Comparison of ENCODE assay signal across 9 mouse cellular contexts in the genomic region with DNA sequence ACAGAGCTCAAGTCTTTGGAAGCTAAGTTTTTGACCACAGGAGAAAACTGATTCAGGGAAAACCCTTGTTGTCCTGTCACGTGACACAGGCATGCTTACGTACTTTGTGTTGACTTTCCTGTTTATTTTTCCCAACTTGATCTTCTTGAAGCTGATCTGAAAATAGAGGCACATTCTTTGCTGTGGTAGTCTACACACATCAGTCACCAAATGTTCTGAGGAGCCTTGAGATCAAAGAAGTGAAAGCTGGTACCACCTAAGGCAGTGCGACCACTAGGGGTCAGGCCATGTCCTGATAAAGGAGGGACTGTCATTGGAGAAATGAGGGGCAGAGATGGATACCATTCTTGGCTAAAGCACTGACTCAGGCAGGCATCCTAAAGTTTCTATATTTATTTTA. TPM values are rescaled to one million over a fixed set of nuclear protein-coding genes. Genes with fewer than 3 reads are reported as not detected.
DNase-seq lines count a peak whose midpoint lies in the region; ATAC-seq lines count a peak whose summit lies in the region.
"Had no signal": no experiment of that assay in that cellular context is flagged by ENCODE, and none has a peak within 500 bp of the region (broad histone marks: within the 10 kb centered on the region; RNA-seq: fewer than 3 reads in every experiment).

No protein-coding gene starts in this region.

- no peak overlapping the region for H3K27ac ChIP-seq in forebrain, embryonic 14.5 days (ENCODE audit: low read depth, low read length)
- no peak overlapping the region for H3K27ac ChIP-seq in forebrain, embryonic 12.5 days
- no peak overlapping the region for H3K27ac ChIP-seq in midbrain, embryonic 14.5 days (replicated peaks; ENCODE audit: low read depth, low read length)
- H3K27ac ChIP-seq in midbrain, embryonic 13.5 days: no peak overlapping the region

- H3K27me3 ChIP-seq in forebrain, embryonic 14.5 days (replicated peaks; ENCODE audit: control insufficient read depth, insufficient read depth, low read length): no peaks in the 10 kb centered on the region
- 0 out of 2 replicates have a peak, but pooled peaks cover 4% of the 10 kb centered on the region for H3K27me3 ChIP-seq in forebrain, embryonic 12.5 days
- H3K27me3 ChIP-seq in midbrain, embryonic 14.5 days (ENCODE audit: control insufficient read depth, insufficient read depth, low read length): no peaks in the 10 kb centered on the region
- no peaks in the 10 kb centered on the region for H3K27me3 ChIP-seq in midbrain, embryonic 13.5 days

- no peak for ATAC-seq in forebrain, embryonic 14.5 days
- no peak for ATAC-seq in forebrain, embryonic 12.5 days (ENCODE audit: low FRiP score)
- no peak for ATAC-seq in midbrain, embryonic 14.5 days (ENCODE audit: low FRiP score, low TSS enrichment)
- no peak for ATAC-seq in midbrain, embryonic 13.5 days
- ATAC-seq in megakaryocyte, adult 5-6 weeks (ENCODE audit: poor library complexity, severe bottlenecking): no peak

- H3K4me2 ChIP-seq in forebrain, embryonic 14.5 days (ENCODE audit: low read length): no peak overlapping the region
- no peak overlapping the region for H3K4me2 ChIP-seq in forebrain, embryonic 12.5 days
- no peak overlapping the region for H3K4me2 ChIP-seq in midbrain, embryonic 14.5 days (ENCODE audit: low read length)
- H3K4me2 ChIP-seq in midbrain, embryonic 13.5 days (replicated peaks): no peak overlapping the region

- H3K9me3 ChIP-seq in forebrain, embryonic 14.5 days (replicated peaks; ENCODE audit: control insufficient read depth, low read length): no peaks in the 10 kb centered on the region
- no peaks in the 10 kb centered on the region for H3K9me3 ChIP-seq in forebrain, embryonic 12.5 days
- no peaks in the 10 kb centered on the region for H3K9me3 ChIP-seq in midbrain, embryonic 14.5 days (ENCODE audit: control insufficient read depth, low read length)
- no peaks in the 10 kb centered on the region for H3K9me3 ChIP-seq in midbrain, embryonic 13.5 days
- H3K9me3 ChIP-seq: megakaryocyte, embryonic 14.5 days had no signal

- H3K4me1 ChIP-seq in forebrain, embryonic 14.5 days (ENCODE audit: control insufficient read depth, insufficient read depth, low read length): no peaks in the 10 kb centered on the region
- peaks cover 11% of the 10 kb centered on the region for H3K4me1 ChIP-seq in forebrain, embryonic 12.5 days
- H3K4me1 ChIP-seq in midbrain, embryonic 14.5 days (ENCODE audit: control insufficient read depth, insufficient read depth, low read length): no peaks in the 10 kb centered on the region
- peaks cover 12% of the 10 kb centered on the region for H3K4me1 ChIP-seq in midbrain, embryonic 13.5 days (replicated peaks)

- no peaks in the 10 kb centered on the region for H3K36me3 ChIP-seq in forebrain, embryonic 14.5 days (ENCODE audit: control insufficient read depth, insufficient read depth, low read length)
- no peaks in the 10 kb centered on the region for H3K36me3 ChIP-seq in forebrain, embryonic 12.5 days (replicated peaks)
- no peaks in the 10 kb centered on the region for H3K36me3 ChIP-seq in midbrain, embryonic 14.5 days (ENCODE audit: control insufficient read depth, insufficient read depth, low read length)
- H3K36me3 ChIP-seq in midbrain, embryonic 13.5 days: no peaks in the 10 kb centered on the region

- DNase-seq in forebrain, embryonic 14.5 days (ENCODE audit: low spot score): peak; percentile 46
- DNase-seq in midbrain, embryonic 14.5 days: peak; percentile 74
- DNase-seq in cerebellum, postnatal 25 days: peak; percentile 72 to 89
- DNase-seq in kidney, postnatal 4 days: peak; percentile 68 to 72
- peak; percentile 28 for DNase-seq in mesoderm, embryonic 11.5 days (ENCODE audit: low read depth, low spot score)

- 48% methylated on average over 3 of the region's 3 CpGs for WGBS in forebrain, embryonic 14.5 days
- 45% methylated on average over 3 of the region's 3 CpGs for WGBS in forebrain, embryonic 12.5 days
- WGBS in midbrain, embryonic 14.5 days: 48% methylated on average over 3 of the region's 3 CpGs
- 50% methylated on average over 3 of the region's 3 CpGs for WGBS in midbrain, embryonic 13.5 days

- no peak overlapping the region for H3K9ac ChIP-seq in forebrain, embryonic 14.5 days (ENCODE audit: low read length)
- H3K9ac ChIP-seq in forebrain, embryonic 12.5 days: no peak overlapping the region
- no peak overlapping the region for H3K9ac ChIP-seq in midbrain, embryonic 14.5 days (replicated peaks; ENCODE audit: low read length)
- H3K9ac ChIP-seq in midbrain, embryonic 13.5 days (replicated peaks): no peak overlapping the region

- H3K4me3 ChIP-seq in forebrain, embryonic 14.5 days (ENCODE audit: low read depth, low read length): no peak overlapping the region
- H3K4me3 ChIP-seq in forebrain, embryonic 12.5 days (replicated peaks): no peak overlapping the region
- no peak overlapping the region for H3K4me3 ChIP-seq in midbrain, embryonic 14.5 days (replicated peaks; ENCODE audit: low read depth, low read length)
- H3K4me3 ChIP-seq in midbrain, embryonic 13.5 days (replicated peaks): no peak overlapping the region
- H3K4me3 ChIP-seq: megakaryocyte, embryonic 14.5 days had no signal

RNA-seq across cellular contexts. Expression of a gene that starts 34.8 kb away (rescaled TPM):
- 6.9 and 7.6 TPM in 2 replicates for polyA plus RNA-seq in forebrain, embryonic 14.5 days (2014; fragmentation: Nextera tagmentation; extraction: Ambion mirVana)
- 5.6 and 5.8 TPM in 2 replicates for polyA plus RNA-seq in forebrain, embryonic 12.5 days (2016; fragmentation: Nextera tagmentation; extraction: Ambion mirVana)
- polyA plus RNA-seq in midbrain, embryonic 14.5 days (2014; fragmentation: Nextera tagmentation; extraction: Ambion mirVana): 9.9 and 11.8 TPM in 2 replicates
- polyA plus RNA-seq in midbrain, embryonic 13.5 days (2015; fragmentation: Nextera tagmentation; extraction: Ambion mirVana): 5.8 and 5.9 TPM in 2 replicates
- 30.1 and 33.6 TPM in 2 replicates for total RNA-seq in megakaryocyte, adult 5-6 weeks (2015)
- total RNA-seq in megakaryocyte, adult 5-6 weeks (2017): 20.1 and 24.1 TPM in 2 replicates

Comparison
In these comparisons a context has a peak if more than half of its experiments do, and no peak if none do; other contexts are left out.
1. DNase-seq: peak in every context shown above with its lines; median percentile 80 in cerebellum, postnatal 25 days; 74 in midbrain, embryonic 14.5 days; 70 in kidney, postnatal 4 days; 46 in forebrain, embryonic 14.5 days; 28 in mesoderm, embryonic 11.5 days.